Mouse (Mus musculus) lung, postnatal 25 days (tissue): ENCODE measurements around the gene Dync1i1.
"Not testable (repeated sequence)": the region's sequence is repeated elsewhere in the genome, so short reads cannot be mapped to it uniquely, and the experiment has no call there.

Experiments used
- DNase-seq: peaks from one replicate; pipeline ENCODE4 v3.0.0; 2022; ENCODE audit warnings: low spot score

The Dync1i1 gene

GRCm38 (mm10) chr6:5725611-5726236 is at the start of gene Dync1i1:
Gene Dync1i1 (plus strand): TSS chr6:5725639.
- DNase-seq: no peak

- no peak for DNase-seq
These were observed 45.7 kb upstream of the Dync1i1 start for GRCm38 (mm10) chr6:5679738-5680137.

GRCm38 (mm10) chr6:5701826-5702225 is 23.6 kb upstream of the Dync1i1 start:
- no peak for DNase-seq

GRCm38 (mm10) chr6:5707894-5708293 is 17.5 kb upstream of the Dync1i1 start:
- DNase-seq: not testable (repeated sequence)

GRCm38 (mm10) chr6:5710063-5710605 is 15.3 kb upstream of the Dync1i1 start:
- no peak for DNase-seq

GRCm38 (mm10) chr6:5712620-5713019 is 12.8 kb upstream of the Dync1i1 start:
- no peak for DNase-seq

GRCm38 (mm10) chr6:5715101-5715618 is 10.3 kb upstream of the Dync1i1 start:
- DNase-seq: no peak

- DNase-seq: no peak
These were observed 6.5 kb upstream of the Dync1i1 start for GRCm38 (mm10) chr6:5718955-5719354.

- DNase-seq: not testable (repeated sequence)
These were observed 4.7 kb upstream of the Dync1i1 start for GRCm38 (mm10) chr6:5720716-5721115.

GRCm38 (mm10) chr6:5723986-5724385 is 1.5 kb upstream of the Dync1i1 start:
- no peak for DNase-seq

GRCm38 (mm10) chr6:5726237-5726670 is 815 bp downstream of the Dync1i1 start:
- no peak for DNase-seq

GRCm38 (mm10) chr6:5733217-5733616 is 7.8 kb downstream of the Dync1i1 start:
- no peak for DNase-seq

GRCm38 (mm10) chr6:5734398-5734797 is 9.0 kb downstream of the Dync1i1 start:
- no peak for DNase-seq

- DNase-seq: no peak
These were observed 9.4 kb downstream of the Dync1i1 start for GRCm38 (mm10) chr6:5734862-5735261.

- no peak for DNase-seq
These were observed 14.3 kb downstream of the Dync1i1 start for GRCm38 (mm10) chr6:5739711-5740110.

GRCm38 (mm10) chr6:5741395-5742032 is 16.1 kb downstream of the Dync1i1 start:
- no peak for DNase-seq

- no peak for DNase-seq
These were observed 24.8 kb downstream of the Dync1i1 start for GRCm38 (mm10) chr6:5750079-5750711.

- DNase-seq: no peak
These were observed 26.7 kb downstream of the Dync1i1 start for GRCm38 (mm10) chr6:5752128-5752527.

GRCm38 (mm10) chr6:5752617-5753016 is 27.2 kb downstream of the Dync1i1 start:
- DNase-seq: no peak

GRCm38 (mm10) chr6:5756509-5757130 is 31.2 kb downstream of the Dync1i1 start:
- no peak for DNase-seq

GRCm38 (mm10) chr6:5762943-5763342 is 37.5 kb downstream of the Dync1i1 start:
- no peak for DNase-seq

- DNase-seq: no peak
These were observed 43.1 kb downstream of the Dync1i1 start for GRCm38 (mm10) chr6:5768576-5768975.
